Mouse (Mus musculus): Measurements from ENCODE around the gene Matn4.

Gene Matn4

DNA sequence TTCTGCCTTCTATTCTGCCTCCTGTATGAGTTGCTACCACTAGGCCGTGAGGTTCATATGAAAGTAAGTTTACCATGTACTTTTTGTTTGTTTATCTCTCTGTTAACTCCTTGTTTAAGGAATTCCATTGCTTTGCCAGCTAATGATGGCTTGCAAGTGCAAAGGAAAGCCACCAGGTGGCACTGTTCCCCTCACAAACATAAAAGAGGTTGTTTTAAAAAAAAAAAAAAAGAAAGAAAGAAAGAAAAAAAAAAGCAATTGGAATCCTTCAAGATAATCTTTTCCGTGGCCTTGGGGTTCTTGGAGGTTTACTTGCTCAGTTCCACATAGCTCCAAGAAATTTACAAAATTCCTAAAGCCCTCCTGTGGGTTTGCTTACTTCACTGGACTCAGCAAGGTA, 12.2 kb upstream of the Matn4 start:
- no peak for DNase-seq (ENCODE audit: extremely low read depth, low read depth, low spot score)

GRCm38 (mm10) chr2:164414581-164414980, 9.6 kb upstream of the Matn4 start:
- DNase-seq (ENCODE audit: extremely low read depth, low read depth, low spot score), result no peak

DNA sequence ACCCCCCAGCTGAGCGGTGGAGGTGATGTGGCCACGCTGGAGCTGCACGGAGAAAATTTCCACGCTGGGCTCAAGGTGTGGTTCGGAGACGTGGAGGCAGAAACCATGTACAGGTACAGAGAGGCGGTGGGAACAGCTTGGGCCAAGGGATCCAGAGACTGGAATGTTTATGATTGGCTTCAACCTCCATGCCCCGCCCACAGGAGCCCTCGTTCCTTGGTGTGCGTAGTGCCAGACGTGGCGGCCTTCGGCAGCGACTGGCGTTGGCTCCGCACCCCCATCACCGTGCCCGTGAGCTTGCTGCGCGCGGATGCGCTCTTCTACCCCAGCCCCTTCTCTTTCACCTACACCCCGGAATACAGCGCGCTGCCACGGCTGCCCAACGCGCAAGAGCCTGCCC, 9.2 kb upstream of the Matn4 start:
- no peak for DNase-seq (ENCODE audit: extremely low read depth, low read depth, low spot score)

- DNase-seq (ENCODE audit: extremely low read depth, low read depth, low spot score), result no peak
Observed at GRCm38 (mm10) chr2:164407708-164408107, 2.7 kb upstream of the Matn4 start.

DNA sequence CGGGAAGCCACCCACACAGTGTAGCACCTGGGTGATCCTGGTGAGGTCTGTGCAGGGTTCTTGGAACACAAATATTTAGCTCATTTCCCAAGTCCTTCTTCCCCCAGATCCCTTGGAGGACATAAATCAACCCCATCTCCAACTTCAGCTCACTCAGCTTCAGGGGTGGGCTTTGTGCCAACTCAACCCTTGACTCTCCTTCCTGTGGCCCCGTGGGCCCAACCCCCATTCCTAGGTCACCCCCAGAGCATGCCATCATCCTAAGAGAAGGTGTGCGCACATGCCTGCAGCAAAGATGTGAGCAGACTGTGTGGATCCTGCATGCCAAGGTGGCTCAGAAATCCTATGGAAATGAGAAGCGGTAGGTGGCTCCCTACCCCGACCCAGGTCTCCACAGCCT, 559 bp upstream of the Matn4 start:
- DNase-seq (ENCODE audit: extremely low read depth, low read depth, low spot score), result no peak

GRCm38 (mm10) chr2:164404082-164404990, 624 bp downstream of the Matn4 start:
- DNase-seq (ENCODE audit: extremely low read depth, low read depth, low spot score), result no peak

GRCm38 (mm10) chr2:164403396-164404081, 1.4 kb downstream of the Matn4 start:
- no peak for DNase-seq (ENCODE audit: extremely low read depth, low read depth, low spot score)

- no peak for DNase-seq (ENCODE audit: extremely low read depth, low read depth, low spot score)
Observed at GRCm38 (mm10) chr2:164402906-164403305, 2.1 kb downstream of the Matn4 start, which contains the start of gene Rbpjl. Rbpjl (plus strand) TSS chr2:164403141.

- DNase-seq (ENCODE audit: extremely low read depth, low read depth, low spot score), result no peak
Observed at GRCm38 (mm10) chr2:164396911-164397310, 8.0 kb downstream of the Matn4 start.

GRCm38 (mm10) chr2:164396076-164396475, 8.9 kb downstream of the Matn4 start:
- DNase-seq (ENCODE audit: extremely low read depth, low read depth, low spot score), result no peak

GRCm38 (mm10) chr2:164393126-164393525, 11.8 kb downstream of the Matn4 start:
- DNase-seq (ENCODE audit: extremely low read depth, low read depth, low spot score), result no peak

DNA sequence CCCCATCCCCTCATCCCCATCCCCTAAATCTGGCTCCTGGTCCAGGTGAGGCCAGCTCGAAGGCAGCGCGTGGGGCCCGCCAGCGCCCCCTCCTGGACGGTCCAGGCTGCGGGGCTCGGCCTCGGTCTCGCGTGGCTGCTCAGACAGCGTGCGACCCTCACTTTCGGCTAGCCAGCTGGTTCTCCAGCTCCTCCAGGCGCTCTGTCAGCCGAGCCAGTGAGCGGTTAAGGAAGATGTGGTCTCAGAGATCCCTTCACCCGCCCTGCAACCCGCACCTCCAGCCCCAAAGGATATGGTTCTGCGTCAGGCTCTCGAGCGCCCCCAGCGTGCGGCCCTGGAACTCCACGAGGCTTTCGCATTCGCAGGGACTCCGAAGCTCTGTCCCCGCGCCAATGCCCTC, 15.5 kb downstream of the Matn4 start:
- DNase-seq (ENCODE audit: extremely low read depth, low read depth, low spot score), result no peak

DNA sequence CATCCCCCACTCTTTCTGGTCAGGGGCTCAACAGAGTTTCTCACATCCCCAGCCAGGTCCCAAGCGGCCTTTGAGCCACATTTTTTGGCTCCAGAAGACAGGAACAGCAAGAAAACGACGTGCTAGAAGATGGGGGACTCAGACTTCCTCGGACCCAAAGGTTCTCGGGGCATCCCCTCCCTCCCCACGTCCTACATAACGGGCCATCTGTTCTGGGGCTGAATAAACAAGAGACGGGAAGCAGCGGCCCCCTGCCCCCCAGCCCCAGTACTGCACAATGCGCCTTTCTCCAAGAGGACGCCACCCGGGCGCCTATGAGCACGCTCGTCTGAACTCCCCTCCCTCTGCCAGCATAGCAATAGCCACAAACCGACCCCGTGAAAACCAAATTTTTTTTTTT, 15.9 kb downstream of the Matn4 start, which contains the start of gene Slpi:
Slpi (minus strand) TSS at position 76 of the 400 bp plus-strand sequence.
- no peak for DNase-seq (ENCODE audit: extremely low read depth, low read depth, low spot score)

- no peak for DNase-seq (ENCODE audit: extremely low read depth, low read depth, low spot score)
Observed at GRCm38 (mm10) chr2:164386953-164387352, 18.0 kb downstream of the Matn4 start.

- no peak for DNase-seq (ENCODE audit: extremely low read depth, low read depth, low spot score)
Observed at GRCm38 (mm10) chr2:164385927-164386763, 18.8 kb downstream of the Matn4 start.

DNA sequence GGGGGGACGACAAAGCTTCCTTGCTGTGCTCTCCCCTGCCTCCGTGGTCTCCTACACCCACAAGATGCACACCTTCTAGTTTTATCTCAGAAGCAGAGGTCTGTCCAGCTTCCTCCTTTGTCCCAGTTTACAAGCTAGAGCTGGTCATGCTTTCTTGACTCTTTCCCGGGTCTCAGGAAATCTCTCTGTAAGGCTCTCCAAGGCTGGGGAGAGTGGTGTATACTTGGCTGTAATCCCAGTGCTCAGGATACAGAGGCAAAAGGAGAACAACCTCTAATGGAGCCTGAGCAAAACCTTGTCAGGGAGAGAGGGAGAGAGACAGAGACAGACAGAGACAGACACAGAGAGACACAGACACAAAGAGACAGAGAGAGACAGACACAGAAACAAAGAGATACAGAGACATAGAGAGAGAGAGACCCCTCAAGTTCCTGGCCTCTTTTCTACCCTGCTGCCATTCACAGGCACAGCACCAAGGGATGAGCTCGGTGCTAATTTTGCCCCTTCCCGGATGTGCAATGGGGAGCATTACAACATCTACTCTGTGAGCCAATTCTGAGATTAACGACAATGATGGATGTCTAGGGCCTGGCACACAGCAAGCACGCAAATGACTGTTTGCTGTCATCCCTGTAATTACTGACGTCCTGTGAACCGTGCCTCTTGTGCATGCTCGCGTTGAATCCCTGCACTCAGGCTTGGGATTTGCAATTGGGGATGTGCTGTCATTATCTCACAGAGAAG, 21.1 kb downstream of the Matn4 start:
- no peak for DNase-seq (ENCODE audit: extremely low read depth, low read depth, low spot score)

DNA sequence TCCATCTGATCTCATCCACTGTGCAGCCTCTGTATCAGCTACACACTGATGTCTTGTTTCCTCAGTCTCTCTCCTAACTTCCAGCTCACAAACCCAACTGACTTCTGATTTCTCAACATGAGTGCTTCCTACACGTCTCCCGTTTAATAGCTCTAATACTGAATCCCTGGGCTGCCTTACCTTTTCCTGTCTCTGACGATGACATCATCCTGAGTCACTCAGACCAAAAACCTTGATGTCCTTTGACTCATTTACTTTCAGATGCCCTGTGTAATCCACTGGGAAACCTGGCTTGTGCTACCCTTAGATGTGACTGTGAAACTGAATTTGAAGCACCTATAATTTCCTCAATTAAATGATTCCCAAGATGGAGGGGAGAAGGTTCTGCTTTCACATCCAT, 22.0 kb downstream of the Matn4 start:
- DNase-seq (ENCODE audit: extremely low read depth, low read depth, low spot score), result no peak

DNA sequence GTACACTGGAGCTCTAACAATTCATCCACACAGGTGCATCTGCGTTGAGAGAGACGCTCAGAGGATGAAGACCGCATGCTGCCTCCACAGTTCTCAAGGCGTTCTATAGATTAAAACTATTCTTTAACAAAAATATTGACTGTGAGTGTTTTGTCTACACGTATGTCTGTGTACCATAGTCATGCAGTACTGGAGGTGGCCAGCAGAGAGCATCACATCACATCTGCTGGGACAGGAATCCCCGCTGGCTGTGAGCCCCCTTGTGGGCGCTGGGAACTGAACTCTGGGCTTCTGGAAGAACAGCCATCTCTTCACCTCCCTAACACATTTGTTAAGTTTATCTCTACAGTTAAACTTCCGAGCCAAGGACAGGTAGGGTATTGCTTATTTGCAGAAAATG, 23.2 kb downstream of the Matn4 start:
- no peak for DNase-seq (ENCODE audit: extremely low read depth, low read depth, low spot score)

DNA sequence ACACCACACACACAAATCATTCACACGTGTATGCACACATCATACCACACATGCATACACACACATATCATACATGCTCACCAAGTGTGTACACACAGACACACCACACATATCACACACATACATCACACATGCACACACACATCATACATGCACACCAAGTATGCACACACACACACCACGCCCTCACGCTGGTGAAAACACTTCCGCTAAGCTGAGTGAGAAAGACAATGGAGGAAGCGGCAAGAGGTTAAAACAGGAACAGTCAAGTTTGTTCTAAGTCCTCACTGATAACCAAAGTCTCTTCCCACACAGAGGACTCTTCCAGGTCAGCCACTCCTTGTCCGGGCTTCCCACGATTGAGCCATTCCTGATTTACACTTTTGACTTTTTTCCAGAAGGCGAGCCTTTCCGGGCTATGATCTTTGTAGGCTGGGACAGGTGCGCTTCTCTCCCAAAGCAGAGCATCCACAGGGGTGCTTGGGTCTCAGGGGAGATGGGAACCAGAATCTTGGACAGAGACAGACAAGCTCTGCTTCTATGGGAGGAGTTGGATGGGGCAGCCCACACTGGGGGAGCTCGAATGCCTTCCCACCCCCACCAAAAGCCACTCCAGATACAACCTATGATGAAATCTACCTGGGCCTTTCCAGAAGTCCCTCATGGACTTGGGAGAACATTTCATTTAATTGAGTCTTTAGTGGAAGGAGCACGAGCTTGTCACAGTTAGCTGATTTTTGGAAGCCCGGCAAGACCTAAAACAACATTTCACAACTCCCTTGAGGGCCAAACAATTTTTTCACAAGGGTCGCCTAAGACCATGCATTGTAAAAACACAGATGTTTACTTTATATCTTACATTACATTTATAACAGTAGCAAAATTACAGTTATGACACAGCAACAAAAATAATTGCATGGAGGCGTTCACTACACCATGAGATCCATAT, 27.2 kb downstream of the Matn4 start:
- DNase-seq (ENCODE audit: extremely low read depth, low read depth, low spot score), result no peak

All from fat pad, adult 2 months (tissue).